Mouse (Mus musculus): Measurements from ENCODE around the gene Nol4l. TPM values are rescaled to one million over a fixed set of nuclear protein-coding genes. Genes with fewer than 3 reads are reported as not detected.

Nol4l gene
- polyA plus RNA-seq (2017; shearing (Covaris generic)), result 0.73 TPM

DNA sequence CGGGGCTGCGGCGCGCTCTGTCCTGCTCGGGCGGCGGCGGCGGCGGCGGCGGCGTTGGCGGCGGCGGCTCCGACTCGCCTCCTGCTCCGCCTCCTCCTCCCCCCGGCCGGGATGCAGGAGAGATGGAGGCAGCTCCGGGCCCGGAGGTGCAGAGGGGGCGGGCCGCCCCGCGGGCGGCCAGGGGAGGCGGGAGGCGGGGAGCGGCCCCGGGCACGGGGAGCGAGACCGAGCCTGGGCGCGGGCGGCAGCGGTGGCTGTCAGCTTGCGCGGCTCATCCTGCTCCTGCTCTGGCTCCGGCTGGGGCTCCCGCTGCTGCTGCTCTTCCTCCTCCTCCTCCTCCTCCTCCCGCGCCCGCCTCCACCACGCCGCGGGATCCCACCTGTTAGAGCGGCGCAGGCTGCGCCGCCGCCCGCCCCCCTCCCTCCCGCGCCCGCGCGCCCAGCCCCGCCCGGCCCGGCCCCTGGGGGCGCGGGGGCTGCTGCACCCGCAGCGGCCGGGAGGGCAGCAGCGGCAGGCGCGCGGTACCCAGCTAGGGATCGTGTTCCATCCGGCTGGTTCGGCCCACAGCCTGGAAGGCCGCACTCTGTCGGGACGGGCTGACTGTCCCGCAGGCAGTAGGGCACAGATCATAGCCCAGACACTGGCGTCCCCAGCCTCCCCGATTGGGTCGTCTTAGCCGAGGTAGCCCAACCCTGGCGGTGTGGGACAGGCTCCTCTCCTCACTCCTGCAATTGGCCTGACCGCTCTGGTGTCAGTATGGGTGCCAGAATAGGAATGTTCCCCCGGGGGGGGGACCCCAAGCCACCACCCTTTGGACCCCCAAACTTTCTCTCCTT, at the start of gene Nol4l:
Gene Nol4l, minus strand, starts transcription at position 41 of the 836 bp plus-strand sequence.

DNA sequence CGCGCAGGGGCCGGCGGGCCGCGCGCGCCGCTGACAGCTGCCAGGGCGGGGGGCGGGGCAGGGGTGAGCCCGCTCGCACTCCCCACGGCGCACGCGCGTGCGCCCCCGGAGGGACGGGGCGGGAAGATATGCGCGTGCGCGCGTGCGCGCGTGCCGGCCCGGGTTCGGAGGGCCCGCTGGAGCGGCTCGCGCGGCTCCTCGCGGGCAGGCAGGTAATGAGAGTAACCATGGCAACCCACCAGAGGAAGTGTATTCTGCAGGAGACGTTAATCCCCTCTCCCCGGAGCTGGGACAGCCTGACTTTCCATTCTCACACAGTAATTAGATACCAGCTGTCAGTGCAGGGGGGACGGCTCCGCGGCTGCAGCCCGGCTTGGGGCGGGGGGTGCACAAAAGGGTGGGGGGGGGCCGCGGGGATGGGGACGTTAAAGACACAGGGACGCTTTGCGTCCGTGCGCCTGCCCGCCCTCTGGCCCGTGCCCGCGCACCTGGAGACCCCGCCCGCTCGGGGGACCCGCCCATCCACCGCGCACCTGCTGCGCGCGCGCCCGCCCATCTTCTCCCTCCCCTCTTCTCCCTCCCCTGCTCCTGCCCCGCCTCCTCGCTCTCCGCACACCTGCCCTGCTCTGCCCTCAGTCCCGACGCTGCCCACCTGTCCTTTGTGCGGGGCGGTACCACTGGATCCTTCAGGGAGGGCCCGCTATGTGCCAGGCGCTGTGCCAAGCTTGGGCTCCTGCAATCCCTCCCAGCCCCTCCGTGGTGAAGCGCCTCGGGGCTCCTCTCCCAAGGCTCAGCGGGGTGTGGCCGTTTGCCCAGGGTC, 37.0 kb downstream of the Nol4l start, which contains the start of gene 4930404H24Rik:
Gene 4930404H24Rik, plus strand, starts transcription at position 218 of the 820 bp plus-strand sequence.

Other genes starting within 250 kb of the Nol4l start
- 10.8 TPM for gene Kif3b, start 238.6 kb downstream of the Nol4l start, polyA plus RNA-seq (2017; shearing (Covaris generic))
- gene Asxl1, start 184.1 kb downstream of the Nol4l start, polyA plus RNA-seq (2017; shearing (Covaris generic)), result 52.0 TPM
- gene 4930404H24Rik, start 37.2 kb downstream of the Nol4l start, polyA plus RNA-seq (2017; shearing (Covaris generic)), result not detected
- 82.0 TPM for gene Commd7, start 102.8 kb upstream of the Nol4l start, polyA plus RNA-seq (2017; shearing (Covaris generic))
- 8.0 TPM for gene Dnmt3b, start 119.5 kb upstream of the Nol4l start, polyA plus RNA-seq (2017; shearing (Covaris generic))
- not detected for gene Dnmt3c, start 166.7 kb upstream of the Nol4l start, polyA plus RNA-seq (2017; shearing (Covaris generic))
- gene Mapre1, start 211.3 kb upstream of the Nol4l start, polyA plus RNA-seq (2017; shearing (Covaris generic)), result 240 TPM
- 0.46 TPM for gene Efcab8, start 250.0 kb upstream of the Nol4l start, polyA plus RNA-seq (2017; shearing (Covaris generic))